Mouse (Mus musculus) heart, embryonic 12.5 days (tissue): ENCODE data around the gene Olfr721-ps1. TPM values are rescaled to one million over a fixed set of nuclear protein-coding genes. Genes with fewer than 3 reads are reported as not detected.

Experiments
- ATAC-seq: fragments of 200-750 bp; cut with Nextera tagmentation; 2 replicates; pipeline ENCODE4 v1.8.0; 2017; ENCODE audit warnings: moderate TSS enrichment, moderate library complexity; ENCODE audit not compliant: insufficient number of reproducible peaks, low FRiP score
- H3K27ac ChIP-seq: fragments of 300-500 bp; sonication (generic); 2 replicates; pipeline ENCODE4 v1.5.1; 2016; ENCODE audit warnings: mild to moderate bottlenecking, moderate library complexity; ENCODE audit not compliant: poor library complexity, severe bottlenecking
- H3K27me3 ChIP-seq: fragments of 300-500 bp; sonication (generic); replicated peaks from 2 replicates; pipeline ENCODE4 v1.6.1; 2016; ENCODE audit warnings: mild to moderate bottlenecking, moderate library complexity
- H3K36me3 ChIP-seq: fragments of 300-500 bp; sonication (generic); 2 replicates; pipeline ENCODE4 v1.6.1; 2016; ENCODE audit warnings: mild to moderate bottlenecking, moderate library complexity
- H3K4me1 ChIP-seq: fragments of 300-500 bp; sonication (generic); replicated peaks from 2 replicates; pipeline ENCODE4 v1.6.1; 2016; ENCODE audit warnings: mild to moderate bottlenecking
- H3K4me2 ChIP-seq: fragments of 300-500 bp; sonication (generic); 2 replicates; pipeline ENCODE4 v1.6.1; 2016; ENCODE audit warnings: mild to moderate bottlenecking, moderate library complexity
- H3K4me3 ChIP-seq: fragments of 300-500 bp; sonication (generic); 2 replicates; pipeline ENCODE4 v1.5.1; 2016; ENCODE audit warnings: mild to moderate bottlenecking
- H3K9ac ChIP-seq: fragments of 300-500 bp; sonication (generic); 2 replicates; pipeline ENCODE4 v1.6.1; 2016; ENCODE audit warnings: mild to moderate bottlenecking, moderate library complexity
- H3K9me3 ChIP-seq: fragments of 300-500 bp; sonication (generic); replicated peaks from 2 replicates; pipeline ENCODE4 v1.6.1; 2016; ENCODE audit warnings: mild to moderate bottlenecking, moderate library complexity
- WGBS: fragments of 180-500 bp; shearing (Covaris S2); methylation state at CpG from one replicate; pipeline ENCODE4 v1.1.7; 2016; 5-methylcytosine and 5-hydroxymethylcytosine counted together
- polyA plus RNA-seq: library from polyadenylated mRNA; unstranded; fragments of >200 nt; fragmentation: Nextera tagmentation; extraction: Ambion mirVana; gene quantifications from 2 replicates; pipeline ENCODE4 v1.2.1, GENCODE M21; 2016

Gene Olfr721-ps1
- not detected in 2 replicates for polyA plus RNA-seq

DNA sequence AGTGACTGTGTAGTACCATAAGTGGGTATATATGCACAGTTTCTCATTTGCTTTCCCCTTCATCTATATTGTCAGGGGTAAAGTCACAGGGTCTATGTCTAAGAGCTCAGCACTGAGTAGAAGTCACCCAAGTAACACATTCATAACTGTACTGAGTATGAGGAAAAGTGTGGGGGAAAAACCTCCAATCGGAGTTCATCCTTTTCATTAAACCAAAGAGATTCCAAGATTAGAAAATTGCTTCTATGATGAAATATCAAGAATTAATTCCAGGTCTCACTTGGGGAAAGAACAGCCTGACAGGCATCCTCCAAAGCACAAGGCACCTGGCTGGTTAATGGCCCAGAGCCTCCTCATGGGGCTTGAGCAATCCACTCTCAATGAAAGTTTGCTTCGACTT, at the start of gene Olfr721-ps1:
Olfr721-ps1 (plus strand) TSS at position 301 of the 400 bp plus-strand sequence.
- ATAC-seq = no peak
- no peaks in the 10 kb centered on the region for H3K4me1 ChIP-seq
- no peak within 1 kb of the TSS for H3K4me3 ChIP-seq
- no peaks in the 10 kb centered on the region for H3K36me3 ChIP-seq
- H3K27me3 ChIP-seq = no peaks in the 10 kb centered on the region
- no peak within 1 kb of the TSS for H3K4me2 ChIP-seq
- 0 out of 2 replicates have a peak, but pooled peaks cover 3% of the 10 kb centered on the region for H3K9me3 ChIP-seq
- 69% methylated on average over 2 of the region's 2 CpGs for WGBS
- no peak within 1 kb of the TSS for H3K27ac ChIP-seq
- H3K9ac ChIP-seq = no peak within 1 kb of the TSS

DNA sequence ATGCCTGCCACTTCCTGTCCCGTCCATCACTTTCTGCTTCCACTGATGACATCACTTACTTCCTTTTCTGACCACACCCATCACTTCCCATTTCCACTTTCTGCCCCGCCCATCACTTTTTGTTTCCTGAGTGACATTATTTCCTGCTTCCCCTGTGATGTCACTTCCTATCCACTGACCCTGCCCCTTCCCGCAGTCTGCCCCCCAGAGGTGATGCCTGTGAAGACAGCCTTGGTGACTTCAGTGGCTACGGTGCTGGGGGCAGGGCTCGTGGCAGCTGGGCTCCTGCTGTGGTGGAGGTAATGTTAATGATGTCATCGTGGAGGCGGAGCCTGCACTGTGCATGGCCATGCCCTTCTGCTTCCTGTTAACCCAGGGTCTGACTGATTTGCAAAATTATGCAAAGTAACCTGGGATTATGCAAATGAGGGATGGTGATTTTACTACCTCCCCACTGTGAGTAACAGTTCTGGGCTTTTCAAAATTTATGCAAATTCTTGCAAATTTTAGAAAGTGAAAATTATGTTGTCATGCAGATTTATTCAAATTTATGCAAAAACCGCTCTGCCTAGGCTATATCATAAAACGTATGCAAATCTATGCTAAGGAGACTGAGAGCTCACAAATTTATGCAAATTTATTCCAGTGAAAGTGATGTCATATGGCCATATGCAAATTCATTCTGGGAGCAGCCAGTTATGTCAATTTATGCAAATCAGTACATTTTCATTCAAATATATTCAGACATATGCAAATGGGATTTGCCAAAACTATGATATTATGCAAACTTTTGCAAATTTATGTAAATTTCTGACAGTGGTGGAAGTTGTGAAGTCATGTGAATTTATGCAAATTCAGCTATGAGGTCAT, 49.1 kb upstream of the Olfr721-ps1 start:
- 94% methylated on average over 9 of the region's 9 CpGs for WGBS
- ATAC-seq = no peak
- peaks cover 49% of the 10 kb centered on the region for H3K36me3 ChIP-seq

DNA sequence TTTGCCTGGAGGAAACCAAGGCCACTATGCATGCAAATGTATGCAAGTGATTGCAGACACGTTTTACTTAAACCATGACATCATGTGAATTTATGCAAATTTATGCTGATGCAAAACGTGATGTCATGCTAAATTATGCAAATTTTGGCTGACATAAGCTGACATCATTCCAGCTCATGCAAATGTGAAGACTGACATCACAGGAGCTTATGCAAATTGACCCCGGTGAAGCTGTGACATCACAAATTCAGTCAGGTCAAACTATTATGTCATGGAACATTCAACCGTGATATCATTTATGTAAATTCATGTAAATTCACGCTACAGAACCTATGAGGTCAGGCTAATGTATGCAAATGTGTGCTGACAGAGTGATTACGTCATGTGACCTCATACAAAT, 48.5 kb upstream of the Olfr721-ps1 start:
- Histone ChIP-seq H3K9ac (no peak overlapping the region), H3K9me3 (peaks cover 65% of the 10 kb centered on the region), H3K4me1 (no peaks in the 10 kb centered on the region), H3K4me3 (no peak overlapping the region), H3K36me3 (peaks cover 49% of the 10 kb centered on the region), H3K4me2 (no peak overlapping the region), H3K27me3 (no peaks in the 10 kb centered on the region), H3K27ac (no peak overlapping the region)
- ATAC-seq = no peak
- WGBS = 83% methylated on average over 6 of the region's 6 CpGs

More for the DNA sequence above, 49.1 kb upstream of the Olfr721-ps1 start:
- no peak overlapping the region for H3K9ac ChIP-seq
- H3K4me1 ChIP-seq = no peaks in the 10 kb centered on the region
- H3K4me2 ChIP-seq = no peak overlapping the region
- peaks cover 71% of the 10 kb centered on the region for H3K9me3 ChIP-seq
- H3K27me3 ChIP-seq = no peaks in the 10 kb centered on the region
- H3K4me3 ChIP-seq = no peak overlapping the region
- H3K27ac ChIP-seq = no peak overlapping the region

DNA sequence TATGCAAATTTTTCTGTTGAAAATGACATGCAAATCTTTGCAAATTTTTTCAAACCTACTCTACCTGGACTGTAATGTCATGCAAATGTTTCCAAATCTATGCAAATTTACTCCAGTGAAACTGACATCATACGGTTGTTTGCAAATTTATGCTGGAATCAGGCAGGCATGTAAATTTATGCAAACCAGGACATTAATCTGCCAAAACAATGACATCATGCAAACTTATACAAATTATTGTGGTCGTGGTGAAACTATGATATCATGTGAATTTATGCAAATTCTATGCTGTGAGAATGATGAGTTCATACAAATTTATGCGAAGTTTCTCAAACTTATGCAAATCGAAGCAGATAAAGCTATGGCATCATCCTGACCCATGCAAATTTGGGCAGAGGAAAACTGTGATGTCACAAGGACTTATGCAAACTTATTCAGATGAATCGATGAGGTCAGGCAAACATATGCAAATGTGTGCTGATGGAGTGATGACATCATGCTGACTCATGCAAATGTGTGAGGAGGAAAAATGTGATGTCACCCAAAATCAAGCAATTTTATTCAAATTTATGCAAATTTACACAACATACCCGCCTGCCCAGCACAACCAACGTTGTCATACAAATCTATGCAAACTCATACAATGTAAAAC, 47.9 kb upstream of the Olfr721-ps1 start:
- peaks cover 59% of the 10 kb centered on the region for H3K9me3 ChIP-seq

DNA sequence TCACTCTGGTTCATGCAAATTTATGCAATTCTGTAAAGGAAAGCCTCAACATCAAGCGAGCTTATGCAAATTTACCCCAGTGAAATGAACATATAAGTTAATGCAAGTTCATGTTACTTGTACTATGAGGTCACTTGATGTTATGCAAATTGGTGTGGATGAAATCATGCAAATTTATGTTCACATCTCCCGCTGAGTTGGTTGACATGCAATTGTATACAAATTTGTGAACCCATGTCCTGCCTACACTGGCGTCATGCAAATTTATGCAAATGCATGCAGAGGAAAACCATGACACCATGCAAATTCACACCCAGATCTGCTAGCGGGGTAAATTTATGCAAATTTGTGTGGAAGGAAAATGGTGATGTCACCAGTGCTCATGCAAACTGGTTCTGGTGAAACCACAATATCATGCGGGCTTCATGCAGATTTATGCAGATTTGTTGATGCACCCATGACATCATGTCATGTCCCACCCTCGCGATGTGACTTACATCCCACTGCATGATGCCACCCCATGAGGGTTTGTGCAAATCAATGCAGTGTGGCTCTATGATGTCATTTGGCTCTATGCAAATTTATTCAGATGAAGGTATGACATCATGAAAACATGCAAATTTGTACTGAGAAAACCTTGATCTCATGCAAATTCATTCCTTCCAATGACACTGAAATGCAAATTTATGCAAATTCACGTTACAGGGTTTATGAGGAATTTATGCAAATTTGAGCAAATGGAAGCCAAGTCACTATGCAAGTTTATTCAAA, 47.2 kb upstream of the Olfr721-ps1 start:
- Histone ChIP-seq H3K27ac (no peak overlapping the region), H3K9me3 (peaks cover 53% of the 10 kb centered on the region), H3K4me3 (no peak overlapping the region), H3K36me3 (peaks cover 39% of the 10 kb centered on the region), H3K9ac (no peak overlapping the region), H3K4me2 (no peak overlapping the region), H3K27me3 (no peaks in the 10 kb centered on the region), H3K4me1 (no peaks in the 10 kb centered on the region)
- WGBS = 89% methylated on average over 8 of the region's 8 CpGs
- no peak for ATAC-seq

More for the DNA sequence above, 47.9 kb upstream of the Olfr721-ps1 start:
- no peak overlapping the region for H3K4me2 ChIP-seq
- H3K36me3 ChIP-seq = peaks cover 44% of the 10 kb centered on the region
- 86% methylated on average over 7 of the region's 7 CpGs for WGBS
- H3K9ac ChIP-seq = no peak overlapping the region
- no peaks in the 10 kb centered on the region for H3K27me3 ChIP-seq
- no peak for ATAC-seq
- H3K4me3 ChIP-seq = no peak overlapping the region
- no peak overlapping the region for H3K27ac ChIP-seq
- no peaks in the 10 kb centered on the region for H3K4me1 ChIP-seq

DNA sequence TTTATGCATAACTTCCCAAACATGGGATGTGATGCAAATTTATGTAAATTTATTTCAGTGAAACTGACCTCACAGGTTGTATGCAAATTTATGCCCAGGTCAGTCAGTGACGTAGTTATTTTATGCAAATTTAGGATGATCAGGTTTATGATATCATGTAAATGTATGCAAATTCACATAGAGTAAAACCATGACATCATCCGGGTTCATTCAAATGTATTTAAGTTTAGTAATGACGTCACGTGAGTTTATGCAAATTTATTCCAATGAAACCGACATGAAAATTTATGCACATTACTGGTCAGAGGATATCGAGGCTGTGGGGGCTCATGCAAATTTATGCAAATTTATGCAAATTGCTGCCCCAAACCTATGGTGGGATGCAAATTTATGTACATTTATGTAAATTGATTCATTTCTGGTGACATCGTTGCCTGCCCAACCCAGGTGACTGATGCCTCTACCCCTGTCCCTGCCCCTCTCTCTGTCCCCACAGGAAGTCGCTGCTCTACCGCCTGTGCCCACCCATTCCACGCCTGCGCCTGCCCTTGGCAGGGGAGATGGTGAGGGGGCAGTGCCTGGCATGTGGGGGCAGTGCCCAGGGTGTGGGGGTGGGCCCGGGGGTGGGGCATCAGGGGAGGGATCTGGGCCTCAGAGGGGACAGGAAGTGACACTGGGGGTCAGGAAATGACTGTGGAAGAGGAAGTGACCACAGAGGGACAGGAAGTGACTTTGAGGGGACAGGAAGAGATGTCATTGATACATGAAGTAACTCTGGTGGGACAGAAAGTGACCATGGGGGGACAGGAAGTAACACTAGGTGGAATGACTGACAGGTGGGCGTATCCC, 46.4 kb upstream of the Olfr721-ps1 start:
- peaks cover 45% of the 10 kb centered on the region for H3K9me3 ChIP-seq
- ATAC-seq = no peak

DNA sequence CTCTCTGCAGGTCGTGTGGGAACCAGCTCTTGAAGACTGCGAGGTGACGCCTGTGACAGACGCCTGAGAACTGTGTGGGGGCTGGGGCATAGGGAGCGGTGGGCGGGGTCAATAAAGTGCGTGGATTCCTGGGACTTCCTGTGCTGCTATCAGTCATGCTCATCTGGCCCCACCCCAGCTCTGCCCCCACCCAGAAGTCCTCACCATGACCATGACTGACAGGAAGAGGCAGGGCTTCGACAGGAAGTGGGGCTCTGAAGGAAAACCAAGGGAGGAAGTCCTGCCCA, 45.8 kb upstream of the Olfr721-ps1 start:
- H3K36me3 ChIP-seq = peaks cover 25% of the 10 kb centered on the region
- no peak overlapping the region for H3K9ac ChIP-seq
- no peaks in the 10 kb centered on the region for H3K27me3 ChIP-seq
- H3K4me2 ChIP-seq = no peak overlapping the region
- no peaks in the 10 kb centered on the region for H3K4me1 ChIP-seq
- no peak overlapping the region for H3K27ac ChIP-seq
- peaks cover 39% of the 10 kb centered on the region for H3K9me3 ChIP-seq
- H3K4me3 ChIP-seq = no peak overlapping the region
- WGBS = 89% methylated on average over 8 of the region's 8 CpGs
- ATAC-seq = no peak

More for the DNA sequence above, 46.4 kb upstream of the Olfr721-ps1 start:
- Histone ChIP-seq H3K36me3 (peaks cover 31% of the 10 kb centered on the region), H3K4me2 (no peak overlapping the region), H3K27me3 (no peaks in the 10 kb centered on the region), H3K27ac (no peak overlapping the region), H3K4me1 (no peaks in the 10 kb centered on the region), H3K4me3 (no peak overlapping the region), H3K9ac (no peak overlapping the region)
- 95% methylated on average over 13 of the region's 13 CpGs for WGBS

DNA sequence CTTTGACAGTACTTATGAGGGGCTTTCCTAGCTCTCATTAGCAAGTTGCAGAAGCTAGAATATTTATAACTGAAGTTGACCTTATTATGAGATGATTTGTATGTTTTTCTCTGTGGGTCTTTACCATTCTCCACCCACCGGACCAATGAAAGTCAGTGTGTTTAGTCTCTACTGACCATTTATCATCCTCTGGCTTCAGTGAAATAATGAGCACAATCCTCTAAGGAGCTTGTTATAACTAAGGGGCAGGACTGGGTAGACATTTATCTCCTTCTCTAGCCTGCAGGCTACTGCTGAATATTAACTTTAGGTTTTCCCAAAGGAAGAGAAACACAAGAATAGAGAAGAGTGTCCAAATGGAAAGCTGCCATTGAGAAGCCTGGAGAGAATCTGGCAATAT, 5.6 kb upstream of the Olfr721-ps1 start:
- no peak for ATAC-seq
- WGBS = 77% methylated on average over 1 of the region's 1 CpGs
- Histone ChIP-seq H3K4me2 (no peak overlapping the region), H3K4me3 (no peak overlapping the region), H3K9ac (no peak overlapping the region), H3K4me1 (no peaks in the 10 kb centered on the region), H3K27me3 (no peaks in the 10 kb centered on the region), H3K9me3 (0 out of 2 replicates have a peak, but pooled peaks cover 3% of the 10 kb centered on the region), H3K27ac (no peak overlapping the region), H3K36me3 (no peaks in the 10 kb centered on the region)

DNA sequence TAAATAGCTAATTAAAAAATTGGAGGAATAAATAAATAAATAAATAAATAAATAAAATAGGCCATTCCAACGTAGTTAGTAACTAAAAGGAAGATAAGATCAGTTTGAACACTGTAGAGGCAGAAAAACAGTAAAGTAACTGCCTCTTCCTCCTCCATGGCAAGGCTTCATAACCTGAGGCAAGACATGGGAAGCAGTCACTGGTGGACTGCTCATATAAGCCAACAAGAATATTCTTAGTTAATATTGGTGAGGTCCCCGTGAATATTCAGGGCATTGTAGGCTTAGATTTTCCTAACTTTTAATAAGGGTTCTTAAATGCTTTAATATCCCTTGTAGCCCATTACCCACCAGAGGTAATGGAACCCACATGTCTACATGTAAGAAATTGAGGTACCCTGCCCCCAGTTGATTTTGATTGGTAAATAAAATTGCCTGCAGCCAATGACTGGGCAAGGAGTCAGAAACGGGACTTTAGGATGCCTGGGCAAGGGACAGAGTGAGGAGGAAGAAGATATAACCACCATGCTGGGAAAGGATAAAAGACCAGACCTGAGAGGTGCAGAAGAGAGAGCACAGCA, 35.1 kb downstream of the Olfr721-ps1 start:
- WGBS = 67% methylated on average over 3 of the region's 3 CpGs
- no peak for ATAC-seq
- H3K27me3 ChIP-seq = no peaks in the 10 kb centered on the region
- H3K4me1 ChIP-seq = no peaks in the 10 kb centered on the region
- no peak overlapping the region for H3K4me3 ChIP-seq
- H3K4me2 ChIP-seq = no peak overlapping the region
- no peak overlapping the region for H3K27ac ChIP-seq
- 0 out of 2 replicates have a peak, but pooled peaks cover 5% of the 10 kb centered on the region for H3K9me3 ChIP-seq
- no peak overlapping the region for H3K9ac ChIP-seq
- H3K36me3 ChIP-seq = no peaks in the 10 kb centered on the region
